ENCODE assay signal across 16 mouse cellular contexts in genomic region chr12:26191982-26192576, GRCm38 (mm10).
A peak's percentile ranks its signal among the peaks of the same experiment; 100 is the strongest.
DNase-seq lines count a peak whose midpoint lies in the region; ATAC-seq lines count a peak whose summit lies in the region.
"Had no signal": no experiment of that assay in that cellular context is flagged by ENCODE, and none has a peak within 500 bp of the region (broad histone marks: within the 10 kb centered on the region; RNA-seq: fewer than 3 reads in every experiment).

No protein-coding gene starts in this region.

- H3K9me3 ChIP-seq in heart, embryonic 13.5 days, result no peaks in the 10 kb centered on the region
- no peaks in the 10 kb centered on the region for H3K9me3 ChIP-seq in heart, embryonic 10.5 days
- no peaks in the 10 kb centered on the region for H3K9me3 ChIP-seq in neural tube, embryonic 11.5 days (ENCODE audit: control insufficient read depth, low read length)
- H3K9me3 ChIP-seq in neural tube, embryonic 15.5 days (replicated peaks), result no peaks in the 10 kb centered on the region

- 42% methylated on average over 4 of the region's 4 CpGs for WGBS in heart, embryonic 13.5 days
- WGBS in heart, embryonic 10.5 days, result 54% methylated on average over 4 of the region's 4 CpGs
- WGBS in neural tube, embryonic 11.5 days, result 45% methylated on average over 4 of the region's 4 CpGs
- 45% methylated on average over 4 of the region's 4 CpGs for WGBS in neural tube, embryonic 15.5 days

- no peak overlapping the region for H3K9ac ChIP-seq in heart, embryonic 13.5 days
- H3K9ac ChIP-seq in neural tube, embryonic 11.5 days (ENCODE audit: low read length), result no peak overlapping the region
- H3K9ac ChIP-seq in neural tube, embryonic 15.5 days (replicated peaks), result no peak overlapping the region

- peaks cover 14% of the 10 kb centered on the region for H3K4me1 ChIP-seq in heart, embryonic 13.5 days
- peaks cover 12% of the 10 kb centered on the region; the same call in 1 of the 2 replicates for H3K4me1 ChIP-seq in heart, embryonic 10.5 days
- H3K4me1 ChIP-seq in neural tube, embryonic 11.5 days (ENCODE audit: control insufficient read depth, insufficient read depth, low read length), result 0 out of 2 replicates have a peak, but pooled peaks cover 8% of the 10 kb centered on the region
- peaks cover 10% of the 10 kb centered on the region for H3K4me1 ChIP-seq in neural tube, embryonic 15.5 days

- no peak overlapping the region for H3K4me3 ChIP-seq in heart, embryonic 13.5 days
- no peak overlapping the region for H3K4me3 ChIP-seq in heart, embryonic 10.5 days
- H3K4me3 ChIP-seq in neural tube, embryonic 11.5 days (ENCODE audit: low read depth, low read length), result no peak overlapping the region
- H3K4me3 ChIP-seq in neural tube, embryonic 15.5 days (replicated peaks), result no peak overlapping the region

- no peak for ATAC-seq in heart, embryonic 13.5 days (ENCODE audit: extremely low read depth, insufficient number of reproducible peaks, low FRiP score, low TSS enrichment)
- no peak for ATAC-seq in neural tube, embryonic 11.5 days (ENCODE audit: insufficient read depth, low FRiP score, low TSS enrichment)
- no peak for ATAC-seq in neural tube, embryonic 15.5 days (ENCODE audit: low FRiP score)

- no peaks in the 10 kb centered on the region for H3K36me3 ChIP-seq in heart, embryonic 13.5 days
- no peaks in the 10 kb centered on the region for H3K36me3 ChIP-seq in heart, embryonic 10.5 days
- no peaks in the 10 kb centered on the region for H3K36me3 ChIP-seq in neural tube, embryonic 11.5 days (ENCODE audit: control insufficient read depth, insufficient read depth, low read length)
- no peaks in the 10 kb centered on the region for H3K36me3 ChIP-seq in neural tube, embryonic 15.5 days

- DNase-seq in cerebellum, adult 8-10 months, result peak; percentile 37
- no peak for DNase-seq in cerebellum, postnatal 4 days (ENCODE audit: low spot score in 2 of 2)
- DNase-seq in heart, embryonic 10.5 days (ENCODE audit: low spot score), result no peak
- no peak for DNase-seq in neural tube, embryonic 11.5 days (ENCODE audit: low spot score)
- DNase-seq in neural tube, embryonic 10.5 days (ENCODE audit: extremely low spot score, low spot score), result no peak
- no peak for DNase-seq in thymus, postnatal 0 days (ENCODE audit: low spot score)
- DNase-seq: gastrocnemius, postnatal 25 days; heart, postnatal 36 days; kidney, adult 11 months; right cerebral cortex, postnatal 14 days; thymus, postnatal 36 days had no signal

- no peak overlapping the region for H3K27ac ChIP-seq in heart, embryonic 13.5 days (replicated peaks)
- H3K27ac ChIP-seq in heart, embryonic 10.5 days, result no peak overlapping the region
- H3K27ac ChIP-seq in neural tube, embryonic 11.5 days (ENCODE audit: low read depth, low read length), result 0 out of 2 replicates have a peak overlapping the region, but pooled peaks have one; percentile 27
- H3K27ac ChIP-seq in neural tube, embryonic 15.5 days (replicated peaks), result peak overlapping the region; percentile 30; the same call in 1 of the 2 replicates
- H3K27ac ChIP-seq: stomach, postnatal 0 days had no signal

- H3K4me2 ChIP-seq in heart, embryonic 13.5 days, result peak overlapping the region; percentile 45
- no peak overlapping the region for H3K4me2 ChIP-seq in neural tube, embryonic 11.5 days (ENCODE audit: low read depth)
- H3K4me2 ChIP-seq in neural tube, embryonic 15.5 days, result no peak overlapping the region
- H3K4me2 ChIP-seq: liver, embryonic 11.5 days had no signal

- no peaks in the 10 kb centered on the region for H3K27me3 ChIP-seq in heart, embryonic 13.5 days (replicated peaks)
- H3K27me3 ChIP-seq in heart, embryonic 10.5 days (ENCODE audit: insufficient read depth, poor library complexity, severe bottlenecking), result no peaks in the 10 kb centered on the region
- no peaks in the 10 kb centered on the region for H3K27me3 ChIP-seq in neural tube, embryonic 11.5 days (ENCODE audit: control insufficient read depth, insufficient read depth, low read length)
- H3K27me3 ChIP-seq in neural tube, embryonic 15.5 days (replicated peaks), result no peaks in the 10 kb centered on the region
- H3K27me3 ChIP-seq: CH12.LX had no signal

Comparison
In these comparisons a context has a peak if more than half of its experiments do, and no peak if none do; other contexts are left out.
1. H3K27ac ChIP-seq: peak in neural tube, embryonic 11.5 days (single experiment) and neural tube, embryonic 15.5 days (single experiment); none in heart, embryonic 13.5 days (single experiment) and heart, embryonic 10.5 days (single experiment).